Mouse (Mus musculus) right cerebral cortex, adult 18-20 months (tissue): ENCODE measurements around the gene Fbxw5.

ENCODE experiments used
- DNase-seq: peaks from one replicate; pipeline ENCODE4 v3.0.0; 2022; ENCODE audit warnings: mixed read lengths

The Fbxw5 gene

DNA sequence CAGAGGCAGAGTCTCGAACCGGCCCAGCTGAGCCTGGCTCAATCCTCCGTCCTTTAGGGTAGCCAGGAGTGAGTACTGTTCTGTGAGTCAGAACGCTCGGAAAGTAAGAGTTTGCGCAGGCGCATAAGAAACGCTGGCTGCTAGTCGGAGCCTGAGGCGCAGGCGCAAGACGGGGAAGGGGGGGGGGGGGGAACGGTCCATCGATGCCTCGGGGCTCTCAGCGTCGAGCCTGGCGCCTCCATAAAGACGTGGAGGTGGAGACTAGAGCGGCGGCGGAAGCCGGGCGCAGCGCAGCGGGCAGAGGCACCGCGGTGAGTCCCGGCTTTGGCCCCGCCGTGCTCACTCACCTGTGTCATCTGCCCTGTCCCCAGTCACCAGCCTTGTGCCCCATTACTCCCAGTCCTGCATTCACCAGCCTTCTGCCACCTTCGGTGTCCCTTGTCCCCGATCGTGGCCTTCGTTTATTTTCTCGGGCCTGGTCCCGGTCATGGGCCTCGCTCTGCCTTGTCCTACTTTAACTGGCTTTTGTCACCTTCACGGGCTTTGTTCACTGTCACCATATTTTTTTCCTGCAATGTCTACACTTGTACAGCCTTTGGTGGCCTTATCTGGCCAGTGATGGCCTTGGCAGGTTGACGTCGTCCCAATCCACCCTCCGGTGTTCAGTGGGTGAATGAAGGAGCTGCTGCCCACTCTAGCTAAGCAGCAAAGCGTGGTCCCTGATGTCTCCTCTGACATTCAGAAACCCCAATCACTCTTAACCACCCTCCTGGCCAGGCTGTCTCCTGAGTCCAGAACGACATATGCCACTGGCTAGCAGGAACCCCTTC, at the start of gene Fbxw5:
Gene Fbxw5 (plus strand): TSS at position 175 of the 830 bp plus-strand sequence.
- DNase-seq: peak; percentile 88

DNA sequence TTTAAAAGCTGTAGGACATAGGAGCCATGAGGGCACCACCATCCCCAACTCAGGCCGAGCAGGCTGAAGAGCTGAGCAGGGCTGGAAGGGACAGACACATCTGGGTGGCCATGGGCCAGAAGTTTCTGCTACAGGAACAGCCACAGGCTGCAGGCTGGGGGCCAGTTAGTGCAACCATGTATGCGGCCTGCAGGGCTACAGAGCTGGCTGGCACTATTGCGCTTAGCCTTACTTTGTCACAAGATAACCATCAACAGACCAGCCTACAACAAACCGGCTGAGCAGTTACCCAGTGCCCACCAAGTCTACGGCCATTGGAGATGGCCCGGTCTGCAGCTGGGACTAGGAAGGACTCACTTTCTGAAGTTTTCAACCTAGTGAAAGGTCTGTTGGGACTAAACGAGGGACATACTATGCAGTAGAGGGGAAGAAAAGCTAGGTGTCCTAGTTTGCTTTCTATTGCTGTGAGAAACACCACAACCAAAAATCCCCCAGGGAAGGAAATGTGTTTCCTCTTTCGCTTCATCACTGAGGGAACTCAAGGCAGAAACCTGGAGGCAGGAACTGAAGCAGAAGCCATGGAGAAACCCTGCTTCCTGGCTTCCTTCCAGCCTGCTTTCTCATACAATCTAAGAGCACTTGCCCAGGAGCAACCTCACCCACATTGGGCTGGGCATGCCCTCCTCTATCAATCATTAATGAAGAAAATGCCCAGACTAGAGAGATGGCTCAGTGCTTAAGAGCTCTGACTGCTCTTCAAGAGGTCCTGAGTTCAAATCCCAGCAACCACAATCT, 49.5 kb upstream of the Fbxw5 start:
- no peak for DNase-seq

GRCm38 (mm10) chr2:25452951-25453350, 47.6 kb upstream of the Fbxw5 start:
- DNase-seq: no peak

DNA sequence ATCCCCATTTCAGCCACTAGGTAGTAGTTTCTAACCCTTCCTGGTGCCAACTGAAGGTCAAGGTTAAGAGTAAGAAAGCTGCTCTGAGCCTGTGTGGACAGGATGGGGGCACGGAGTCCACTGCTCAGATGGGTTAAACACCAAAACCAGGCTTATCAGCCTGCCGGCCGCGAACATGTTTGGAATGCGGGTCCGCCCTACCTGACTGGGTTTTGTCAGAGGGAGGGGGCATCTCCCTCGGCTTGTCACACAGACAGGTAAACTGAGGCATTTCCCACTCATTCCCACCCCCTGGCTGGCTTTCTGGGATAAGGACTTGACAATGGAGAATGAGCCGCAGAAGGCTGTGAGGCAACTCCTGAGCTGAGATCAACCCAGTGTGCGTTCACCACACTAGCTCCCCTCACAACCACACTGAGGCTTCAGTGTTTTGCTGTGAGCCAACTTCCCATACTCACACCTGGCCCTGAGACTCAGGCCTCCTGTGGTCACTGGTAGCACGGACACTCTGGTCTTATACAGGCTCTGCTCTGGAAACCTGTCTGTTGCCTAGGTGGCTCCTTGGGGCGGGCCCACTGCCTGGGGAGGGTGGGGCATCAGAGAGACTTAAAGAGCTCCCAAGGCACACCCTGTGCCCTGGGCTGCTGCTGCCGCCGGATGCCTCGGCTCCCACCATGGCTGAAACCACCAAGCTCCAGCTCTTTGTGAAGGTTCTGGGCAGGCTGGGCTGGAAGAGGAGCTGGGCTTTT, 44.2 kb upstream of the Fbxw5 start, which contains the start of gene Clic3:
Gene Clic3 (plus strand): TSS at position 634 of the 749 bp plus-strand sequence.
- no peak for DNase-seq

GRCm38 (mm10) chr2:25457022-25457896, 43.3 kb upstream of the Fbxw5 start:
- DNase-seq: no peak

DNA sequence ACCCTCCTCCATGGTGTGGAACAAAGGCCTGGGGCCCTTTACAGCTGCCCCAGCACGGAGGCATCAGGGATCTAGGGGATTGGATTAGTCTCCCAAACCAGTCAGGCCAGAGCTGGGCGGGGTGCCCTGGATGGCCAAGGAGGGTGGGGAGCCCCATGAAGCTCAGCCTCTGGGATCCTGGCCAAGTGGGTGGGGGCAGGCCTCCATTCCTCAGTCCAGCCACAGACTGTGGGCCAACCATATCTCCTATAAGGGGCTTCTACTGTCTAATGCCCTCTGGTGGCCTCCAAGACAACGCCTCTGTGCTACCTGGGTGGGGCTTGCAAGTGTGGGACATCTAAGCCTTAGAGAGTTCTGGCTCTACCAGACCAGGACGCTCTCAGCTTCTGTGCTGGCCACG, 41.6 kb upstream of the Fbxw5 start:
- no peak for DNase-seq

DNA sequence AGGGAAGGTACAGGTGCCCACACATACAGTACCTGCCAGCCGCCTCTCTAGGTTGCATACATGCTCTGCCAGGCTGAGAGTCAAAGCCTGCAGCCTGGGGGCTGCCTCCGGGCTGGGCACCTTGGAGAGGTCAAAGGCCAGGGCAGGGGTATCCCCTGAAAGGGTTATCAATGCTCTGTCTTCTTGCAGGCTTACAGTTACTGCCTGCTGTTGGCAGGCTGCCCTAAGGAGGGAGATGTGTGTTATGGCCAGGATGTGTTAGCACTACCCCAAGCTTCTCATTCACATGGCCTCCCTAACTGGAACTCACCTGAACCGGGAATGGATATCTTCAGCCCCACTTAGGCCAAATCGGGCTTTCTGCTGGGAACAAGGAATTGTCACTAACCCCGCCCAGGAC, 40.4 kb upstream of the Fbxw5 start:
- DNase-seq: no peak

DNA sequence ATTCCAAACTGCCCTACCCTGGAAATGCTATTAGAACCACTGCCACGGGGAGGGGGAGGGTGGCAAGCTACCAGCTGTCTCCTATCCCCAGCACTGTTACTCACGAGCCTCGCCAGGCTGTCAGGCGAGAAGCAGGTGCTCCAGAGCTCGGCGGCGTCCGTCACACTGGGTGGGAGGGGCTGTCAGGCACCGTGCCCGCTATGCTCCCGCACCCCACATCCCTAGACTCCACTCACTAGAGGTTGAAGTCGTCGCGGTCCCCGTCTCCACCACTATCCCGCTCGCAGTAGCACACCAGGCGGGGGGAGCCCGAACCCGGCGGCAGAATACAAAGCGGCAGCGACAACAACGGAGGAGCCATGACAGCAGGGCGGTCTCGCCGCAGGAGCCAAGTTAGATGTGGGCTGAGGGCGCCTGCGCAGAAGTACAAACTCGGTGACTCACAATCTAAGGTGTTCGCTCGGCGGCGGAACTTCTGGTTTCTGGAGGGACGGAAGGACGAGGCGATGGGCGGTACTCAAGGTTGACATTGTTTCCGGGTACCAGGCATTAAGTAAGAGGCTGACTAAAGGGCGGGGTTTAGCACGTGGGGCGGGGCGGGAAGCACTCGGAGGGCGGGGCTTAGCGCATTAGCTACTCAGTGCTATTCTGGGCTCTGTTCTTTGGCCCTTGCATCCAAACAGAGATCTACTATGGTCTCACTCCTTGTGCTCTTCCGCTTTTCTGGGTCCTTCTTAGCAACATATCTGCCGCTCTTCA, 39.8 kb upstream of the Fbxw5 start, which contains the start of gene Paxx:
Gene Paxx (minus strand): TSS at position 544 of the 759 bp plus-strand sequence.
- DNase-seq: peak; percentile 97

DNA sequence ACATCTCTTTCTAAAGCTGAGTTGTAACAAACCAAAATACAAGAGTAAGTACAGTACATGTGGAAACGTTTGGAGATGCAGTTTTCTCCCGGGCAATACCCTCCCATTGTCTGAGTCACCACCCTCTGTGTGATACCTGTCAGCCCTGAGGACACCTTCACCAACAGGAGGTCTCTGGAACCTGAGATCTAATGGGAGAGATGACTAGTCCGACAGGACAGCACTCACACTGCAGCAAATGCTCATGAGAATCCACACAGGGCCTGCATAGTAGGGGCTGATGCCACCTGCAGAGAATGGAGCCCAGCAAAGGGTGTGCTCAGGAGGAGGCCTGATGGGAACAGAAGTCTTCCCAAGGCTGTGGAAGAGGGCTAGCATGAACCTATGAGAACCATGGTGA, 39.1 kb upstream of the Fbxw5 start:
- DNase-seq: no peak

GRCm38 (mm10) chr2:25463630-25464029, 36.9 kb upstream of the Fbxw5 start:
- no peak for DNase-seq

- no peak for DNase-seq
These were observed 35.3 kb upstream of the Fbxw5 start for GRCm38 (mm10) chr2:25465256-25465655.

DNA sequence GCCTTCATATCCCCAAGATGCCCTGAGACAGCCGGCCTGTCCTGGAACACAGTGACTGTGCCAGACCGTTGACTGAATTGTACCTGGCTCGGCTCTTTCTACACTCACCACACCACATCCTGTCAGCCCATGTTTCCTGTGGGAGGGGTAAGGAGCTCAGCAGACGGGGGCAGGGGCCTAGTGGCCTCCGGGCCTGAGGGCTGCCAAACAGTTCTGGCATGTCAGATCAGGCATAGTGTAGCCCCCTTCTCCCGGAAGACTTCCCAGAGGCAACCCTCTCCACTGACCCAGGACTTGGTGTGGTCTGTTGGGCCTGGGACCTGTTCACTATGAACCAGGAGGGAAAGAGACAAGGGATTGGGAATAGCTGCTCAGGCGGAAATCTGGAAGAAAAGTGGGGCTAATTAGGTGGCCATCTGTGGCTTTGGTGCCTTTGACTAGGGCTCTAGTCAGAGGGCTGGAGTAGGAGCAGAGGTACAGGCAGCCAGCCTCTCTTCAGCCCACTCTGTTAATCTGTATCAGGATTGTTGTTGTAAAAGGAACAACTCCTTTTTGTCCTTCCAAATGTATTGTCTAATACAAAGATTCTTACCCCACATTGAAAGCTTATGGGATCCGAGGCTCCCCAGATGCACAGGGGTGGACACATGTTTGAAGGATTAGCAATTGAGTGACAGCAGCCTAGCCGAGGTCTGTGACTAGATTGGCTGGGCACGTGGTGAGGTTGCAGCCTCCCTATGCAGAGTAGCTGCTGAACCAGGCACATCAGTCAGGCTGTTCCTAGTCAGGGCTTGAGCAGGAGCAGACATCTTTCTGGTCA, 34.5 kb upstream of the Fbxw5 start:
- DNase-seq: no peak

DNA sequence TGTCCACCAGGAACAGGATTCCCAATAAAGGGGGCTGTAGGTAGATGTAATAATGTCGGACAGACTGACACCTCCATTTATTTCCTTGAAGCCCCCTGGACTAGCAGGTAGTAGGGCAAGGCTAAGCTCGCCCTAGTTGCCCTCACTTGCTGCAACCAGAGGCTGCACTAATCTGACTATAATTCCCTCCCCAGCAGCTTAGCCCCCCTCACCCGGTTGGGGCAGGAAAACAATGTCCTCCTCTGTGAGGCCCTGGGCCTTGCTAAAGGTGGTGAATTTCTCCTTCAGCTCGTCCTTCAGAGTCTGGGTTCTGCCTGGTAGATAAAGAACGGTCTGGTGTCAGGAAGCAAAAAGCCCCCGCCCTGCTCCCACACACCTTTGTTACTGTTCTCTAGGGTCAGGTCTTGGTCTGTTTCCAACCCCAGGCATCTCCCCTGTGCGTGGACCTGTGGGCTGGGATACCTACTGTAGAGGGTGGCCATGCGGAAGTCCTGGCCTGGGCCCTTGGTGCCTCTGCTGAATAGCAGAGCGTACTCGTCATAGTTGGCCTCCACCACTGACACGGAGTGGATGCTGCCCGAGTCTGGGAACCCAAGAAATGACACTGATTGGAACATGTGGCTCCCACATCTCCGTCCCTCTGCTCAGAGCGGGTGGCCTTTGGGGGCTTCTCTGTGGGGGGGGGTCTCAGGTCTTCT, 32.8 kb upstream of the Fbxw5 start:
- DNase-seq: no peak

DNA sequence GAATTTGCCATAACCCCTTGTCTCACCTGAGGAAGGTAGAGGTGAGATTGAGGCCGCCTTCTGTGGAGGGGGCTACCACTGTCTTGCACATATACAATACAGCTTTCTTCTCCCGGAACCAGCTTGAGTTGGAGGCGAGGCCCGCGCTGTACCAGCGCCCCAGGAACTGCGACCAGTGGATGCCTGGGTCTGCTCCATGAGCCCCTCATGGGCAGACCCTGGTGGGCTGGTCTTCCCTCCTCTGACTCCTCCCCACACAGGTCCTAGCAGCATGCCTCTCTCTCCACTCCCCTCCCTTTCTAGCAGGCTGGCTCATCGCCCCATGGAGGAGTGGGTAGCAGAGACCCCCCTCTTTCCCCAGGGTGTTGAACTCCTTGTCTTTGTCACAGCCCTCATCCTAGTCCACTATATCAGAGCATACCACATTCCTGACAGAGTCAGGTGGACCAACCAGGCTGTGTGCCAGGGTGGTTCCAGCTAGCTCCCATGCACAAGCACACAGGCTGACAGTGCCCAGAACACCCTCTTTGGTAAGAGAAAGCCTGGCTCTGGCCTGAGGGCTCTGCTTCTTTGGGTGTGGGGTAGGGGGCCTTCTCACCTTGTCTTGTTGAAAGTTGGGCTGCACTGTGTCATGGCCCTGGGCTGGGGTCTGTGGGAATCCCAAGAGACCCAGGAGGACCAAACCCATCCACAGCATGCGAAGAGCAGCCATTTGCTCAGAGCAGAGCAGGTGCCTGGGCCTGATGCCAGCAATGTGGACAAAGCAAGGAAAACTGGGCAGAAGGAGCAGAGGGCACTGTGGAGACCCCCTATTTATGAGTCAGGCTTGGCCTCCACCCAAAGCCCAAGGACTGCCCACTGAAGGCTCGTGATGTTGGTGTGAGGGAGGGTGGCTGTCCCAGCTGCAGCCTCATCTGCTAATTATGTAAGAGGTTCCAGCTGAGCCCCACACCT, 31.3 kb upstream of the Fbxw5 start:
- peak; percentile 70 for DNase-seq

DNA sequence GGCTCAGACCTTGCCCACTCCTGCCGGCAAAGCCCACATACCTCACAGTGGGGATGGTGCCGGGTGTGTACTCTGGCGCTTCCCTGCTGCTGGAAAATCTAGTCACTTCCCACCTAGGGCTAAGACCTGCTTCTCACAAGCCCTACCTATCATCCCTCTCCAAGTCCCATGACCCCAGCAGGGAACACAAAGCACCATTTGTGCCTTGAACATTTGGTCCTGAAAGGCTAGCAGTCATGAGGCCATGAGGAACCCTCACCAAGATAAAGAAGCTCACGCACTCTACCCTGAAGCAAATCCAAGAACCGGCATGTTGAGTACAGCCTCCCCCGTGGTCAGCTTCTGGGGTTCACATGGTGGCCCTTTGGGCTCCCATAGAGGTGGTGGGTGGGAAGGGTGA, 30.6 kb upstream of the Fbxw5 start, which contains the start of gene Ptgds:
Gene Ptgds (minus strand): TSS at position 78 of the 400 bp plus-strand sequence.
- DNase-seq: no peak

DNA sequence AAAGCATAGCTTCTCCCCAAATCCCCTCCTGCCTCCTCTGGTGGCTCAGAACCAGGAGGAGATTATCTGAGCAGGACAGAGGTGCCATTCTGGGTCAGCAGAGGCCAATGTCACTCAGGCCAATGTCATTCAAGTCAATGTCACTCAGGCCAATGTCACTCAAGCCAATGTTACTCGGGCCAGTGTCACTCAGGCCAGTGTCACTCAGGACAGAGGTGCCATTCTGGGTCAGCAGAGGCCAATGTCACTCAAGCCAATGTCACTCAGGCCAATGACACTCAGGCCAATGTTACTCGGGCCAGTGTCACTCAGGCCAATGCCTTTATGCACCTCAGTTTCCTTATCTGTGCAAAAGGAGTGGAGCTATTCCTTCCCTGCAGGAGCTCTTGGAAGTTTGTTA, 28.0 kb upstream of the Fbxw5 start:
- no peak for DNase-seq

GRCm38 (mm10) chr2:25477541-25477940, 23.0 kb upstream of the Fbxw5 start:
- DNase-seq: no peak

DNA sequence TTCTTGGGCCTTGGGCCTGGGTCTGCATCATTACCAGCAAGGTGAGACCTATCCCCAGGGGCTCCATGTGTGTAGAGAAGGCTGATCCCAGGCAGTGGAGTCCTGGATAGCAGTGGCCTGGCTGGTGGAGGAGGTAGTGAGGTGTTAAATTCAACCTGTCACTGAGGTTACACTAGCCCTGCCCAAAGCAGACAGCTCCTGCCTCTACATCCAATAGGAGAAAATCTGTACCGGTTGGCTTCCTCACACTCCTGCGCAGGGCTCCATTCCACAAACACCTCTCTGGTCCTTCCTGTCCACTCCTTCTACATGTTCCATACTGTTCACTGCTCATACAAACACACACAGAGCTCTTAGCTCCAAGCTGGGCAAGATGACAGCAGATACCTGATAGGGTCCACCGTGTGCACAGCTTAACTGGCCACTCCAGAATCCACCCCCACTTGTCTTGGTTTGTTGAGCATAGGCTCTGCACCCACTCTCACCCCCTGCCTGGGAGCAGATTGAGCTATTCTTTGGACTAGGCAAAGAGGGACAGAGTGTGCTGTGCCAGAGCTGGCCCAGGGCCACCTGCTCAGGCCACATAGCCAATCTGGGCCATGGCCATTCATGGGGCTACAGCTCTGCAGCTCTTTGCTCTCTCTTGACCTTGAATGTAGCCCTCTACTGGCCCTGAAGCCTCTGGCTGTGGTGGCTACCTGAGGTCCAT, 22.4 kb upstream of the Fbxw5 start:
- DNase-seq: peak; percentile 80
